In genomic region chr9:99376591-99377418, GRCm38 (mm10) we compare ENCODE assay signal across 9 mouse cellular contexts. TPM values are rescaled to one million over a fixed set of nuclear protein-coding genes. Genes with fewer than 3 reads are reported as not detected.
DNase-seq lines count a peak whose midpoint lies in the region; ATAC-seq lines count a peak whose summit lies in the region.
"Had no signal": no experiment of that assay in that cellular context is flagged by ENCODE, and none has a peak within 500 bp of the region (broad histone marks: within the 10 kb centered on the region; RNA-seq: fewer than 3 reads in every experiment).

No protein-coding gene starts in this region.

- H3K27me3 ChIP-seq in heart, embryonic 16.5 days (ENCODE audit: control insufficient read depth, insufficient read depth, low read length) = no peaks in the 10 kb centered on the region
- no peaks in the 10 kb centered on the region for H3K27me3 ChIP-seq in limb, embryonic 11.5 days (ENCODE audit: control insufficient read depth, insufficient read depth, low read length)
- H3K27me3 ChIP-seq: neural tube, embryonic 12.5 days had no signal

- H3K27ac ChIP-seq in heart, embryonic 16.5 days (ENCODE audit: low read length) = no peak overlapping the region
- no peak overlapping the region for H3K27ac ChIP-seq in limb, embryonic 11.5 days (replicated peaks; ENCODE audit: low read depth, low read length)
- H3K27ac ChIP-seq: neural tube, embryonic 12.5 days had no signal

- no peak for ATAC-seq in heart, embryonic 16.5 days (replicated peaks; ENCODE audit: extremely low read depth, insufficient read depth, low FRiP score)
- no peak for ATAC-seq in limb, embryonic 11.5 days (ENCODE audit: insufficient number of reproducible peaks, low FRiP score, low TSS enrichment, low read depth)

- WGBS in heart, embryonic 16.5 days = 6% methylated on average over 14 of the region's 14 CpGs
- 11% methylated on average over 14 of the region's 14 CpGs for WGBS in limb, embryonic 11.5 days

- no peaks in the 10 kb centered on the region for H3K4me1 ChIP-seq in heart, embryonic 16.5 days (ENCODE audit: control insufficient read depth, insufficient read depth, low read length)
- no peaks in the 10 kb centered on the region for H3K4me1 ChIP-seq in limb, embryonic 11.5 days (ENCODE audit: control insufficient read depth, insufficient read depth, low read length)
- H3K4me1 ChIP-seq: neural tube, embryonic 12.5 days had no signal

- 0 out of 2 replicates have a peak overlapping the region, but pooled peaks have one; percentile 20 for H3K4me2 ChIP-seq in heart, embryonic 16.5 days (ENCODE audit: low read depth, low read length)
- no peak overlapping the region for H3K4me2 ChIP-seq in limb, embryonic 11.5 days (ENCODE audit: low read depth, severe bottlenecking)
- H3K4me2 ChIP-seq: neural tube, embryonic 12.5 days had no signal

- H3K9me3 ChIP-seq in heart, embryonic 16.5 days (replicated peaks; ENCODE audit: control insufficient read depth, low read length) = no peaks in the 10 kb centered on the region
- H3K9me3 ChIP-seq in limb, embryonic 11.5 days (ENCODE audit: control insufficient read depth, low read length) = no peaks in the 10 kb centered on the region
- H3K9me3 ChIP-seq: neural tube, embryonic 12.5 days had no signal

- DNase-seq in right cerebral cortex, adult 2 months (ENCODE audit: low spot score in 2 of 2) = peak; percentile 74 to 79
- DNase-seq in right cerebral cortex, adult 18-20 months = no peak
- peak; percentile 73 for DNase-seq in adipocyte (ENCODE audit: low spot score)
- peak; percentile 71 for DNase-seq in embryo, embryonic 10.5 days (ENCODE audit: low spot score)
- DNase-seq in limb, embryonic 11.5 days (ENCODE audit: low spot score) = peak; percentile 76
- peak; percentile 9 to 36 for DNase-seq in monocyte, adult 2 months (ENCODE audit: low read depth in 1 of 2, low spot score in 2 of 2)
- DNase-seq in thymus, postnatal 4 days = peak; percentile 72

- H3K9ac ChIP-seq in heart, embryonic 16.5 days (ENCODE audit: low read length) = no peak overlapping the region
- no peak overlapping the region for H3K9ac ChIP-seq in limb, embryonic 11.5 days (ENCODE audit: low read length)
- H3K9ac ChIP-seq: neural tube, embryonic 12.5 days had no signal

- no peaks in the 10 kb centered on the region for H3K36me3 ChIP-seq in heart, embryonic 16.5 days (ENCODE audit: control insufficient read depth, insufficient read depth)
- no peaks in the 10 kb centered on the region for H3K36me3 ChIP-seq in limb, embryonic 11.5 days (ENCODE audit: control insufficient read depth, insufficient read depth, low read length)
- H3K36me3 ChIP-seq: neural tube, embryonic 12.5 days had no signal

- H3K4me3 ChIP-seq in heart, embryonic 16.5 days (ENCODE audit: low read length) = no peak overlapping the region
- H3K4me3 ChIP-seq in limb, embryonic 11.5 days (ENCODE audit: low read depth, low read length) = no peak overlapping the region
- H3K4me3 ChIP-seq: neural tube, embryonic 12.5 days had no signal

RNA-seq across cellular contexts. Expression of gene Esyt3, which starts 18.4 kb away (rescaled TPM):
- 0.14 and 0.24 TPM in 2 replicates for polyA plus RNA-seq in heart, embryonic 16.5 days (2015; fragmentation: Nextera tagmentation; extraction: Ambion mirVana)
- polyA plus RNA-seq in limb, embryonic 11.5 days (2014; fragmentation: Nextera tagmentation; extraction: Ambion mirVana) = 0.13 and 0.34 TPM in 2 replicates
